Mouse (Mus musculus) frontal cortex, postnatal 25 days (tissue): Measurements from ENCODE around the gene Fam133b.
"Not testable (repeated sequence)": the region's sequence is repeated elsewhere in the genome, so short reads cannot be mapped to it uniquely, and the experiment has no call there.

Source experiments
- DNase-seq, 2 experiments: peaks; one replicate each; pipeline ENCODE4 v3.0.0; 2022; ENCODE audit warnings: low spot score in 2 of 2

Gene Fam133b

DNA sequence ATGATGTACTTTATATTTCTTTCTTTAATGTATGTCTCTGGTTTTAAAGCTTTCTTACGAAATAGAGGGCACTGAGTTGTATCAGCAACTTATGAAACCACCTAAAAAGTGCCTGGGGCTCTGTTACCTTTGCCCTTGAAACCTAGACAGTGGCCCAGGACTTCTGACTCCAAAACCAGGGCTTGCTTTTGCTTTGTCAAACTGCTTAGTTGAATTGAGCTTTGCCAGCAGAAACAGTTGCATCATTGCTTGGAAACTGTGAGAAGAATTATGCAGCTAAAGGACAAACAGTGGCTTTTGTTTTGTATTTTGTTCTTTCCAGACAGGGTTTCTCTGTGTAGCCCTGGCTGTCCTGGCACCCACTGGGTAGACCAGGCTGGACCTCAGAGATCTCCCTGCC is 56.7 kb downstream of the Fam133b start:
- DNase-seq: no peak

DNA sequence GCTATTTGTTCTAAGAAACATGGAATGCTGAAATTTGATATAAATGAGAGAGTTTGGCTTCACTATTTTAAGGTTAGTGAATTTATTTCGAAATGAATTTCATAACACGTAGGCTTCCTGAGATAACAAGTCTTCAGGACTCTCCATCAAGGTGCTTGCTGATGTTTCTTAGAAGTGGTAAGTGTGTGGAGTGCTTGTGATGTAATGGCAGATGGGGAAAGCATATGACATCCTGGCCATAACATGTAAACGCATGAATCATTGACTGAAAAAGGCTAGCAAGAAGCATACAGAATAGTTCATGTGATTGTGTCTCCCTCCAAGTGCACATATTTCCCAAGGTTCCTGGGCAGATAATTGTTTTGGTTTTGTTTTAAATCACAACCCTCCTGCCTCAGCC is 57.2 kb downstream of the Fam133b start:
- DNase-seq: no peak

DNA sequence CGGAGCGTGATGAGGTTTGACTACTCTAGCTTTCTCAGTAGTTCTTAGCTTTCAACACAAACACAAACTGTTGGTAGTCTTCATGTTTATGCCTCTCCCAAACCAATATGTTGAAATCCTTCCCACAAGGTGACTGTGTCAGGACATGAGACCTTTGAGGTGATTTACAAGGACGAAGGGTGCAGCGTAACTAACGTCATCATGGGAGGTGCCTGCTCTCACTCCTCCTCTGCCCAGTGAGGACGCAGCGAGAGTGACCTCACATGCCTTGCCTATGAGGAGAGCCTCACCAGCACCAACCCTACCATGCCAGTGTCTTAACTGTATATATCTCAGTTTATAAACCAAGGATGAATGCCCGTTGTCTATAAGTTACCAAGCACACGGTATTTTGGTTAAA is 63.5 kb downstream of the Fam133b start:
- DNase-seq: no peak

DNA sequence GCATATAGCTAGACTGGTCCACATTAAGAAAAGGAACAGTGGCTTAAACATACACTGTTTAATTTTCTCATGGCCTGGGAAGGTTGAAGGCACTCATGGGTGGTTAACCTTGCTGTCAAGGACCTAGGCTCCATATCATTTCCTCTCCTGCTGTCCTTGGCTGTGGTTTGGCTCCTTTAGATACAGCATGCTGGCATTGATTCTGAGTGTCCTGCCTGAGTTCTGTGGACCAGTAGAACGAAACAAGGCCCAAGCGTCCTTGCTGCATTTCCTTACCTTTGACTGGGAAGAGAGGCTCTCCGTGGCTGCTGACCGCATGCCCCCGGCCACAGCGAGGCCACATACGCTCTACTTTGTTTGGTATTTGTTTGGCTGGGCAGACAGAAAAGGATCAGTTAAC is 65.6 kb downstream of the Fam133b start:
- no peak for DNase-seq

DNA sequence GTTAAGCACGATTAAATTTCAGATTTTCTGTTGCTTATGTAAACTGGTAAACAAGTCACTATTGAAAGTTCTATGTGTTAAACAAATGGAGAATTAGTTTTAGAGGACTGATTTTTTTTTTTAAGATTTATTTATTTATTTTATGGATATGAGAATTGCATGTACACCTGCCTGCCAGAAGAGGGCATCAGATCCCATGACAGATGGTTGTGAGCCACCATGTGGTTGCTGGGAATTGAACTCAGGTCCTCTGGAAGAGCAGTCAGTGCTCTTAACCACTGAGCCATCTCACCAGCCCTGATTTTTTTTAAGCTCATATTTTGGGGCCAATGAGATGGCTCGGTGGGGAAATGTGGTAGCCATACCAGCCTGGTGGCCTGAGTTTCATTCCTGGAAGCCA is 68.2 kb downstream of the Fam133b start:
- not testable (repeated sequence) for DNase-seq
